Mouse (Mus musculus) liver, embryonic 12.5 days (tissue): ENCODE measurements around the gene Prpf6. TPM values are rescaled to one million over a fixed set of nuclear protein-coding genes. Genes with fewer than 3 reads are reported as not detected.

ENCODE experiments used
- ATAC-seq: fragments of 200-750 bp; cut with Nextera tagmentation; 2 replicates; pipeline ENCODE4 v1.8.0; 2017; ENCODE audit warnings: moderate number of reproducible peaks, mild to moderate bottlenecking, moderate library complexity
- H3K27ac ChIP-seq: fragments of 300-500 bp; sonication (generic); 2 replicates; pipeline ENCODE4 v1.5.1; 2016; ENCODE audit warnings: mild to moderate bottlenecking
- H3K27me3 ChIP-seq: fragments of 300-500 bp; sonication (generic); replicated peaks from 2 replicates; pipeline ENCODE4 v1.6.1; 2016; ENCODE audit warnings: mild to moderate bottlenecking, moderate library complexity
- H3K36me3 ChIP-seq: fragments of 300-500 bp; sonication (generic); 2 replicates; pipeline ENCODE4 v1.6.1; 2016; ENCODE audit warnings: mild to moderate bottlenecking, moderate library complexity
- H3K4me1 ChIP-seq: fragments of 300-500 bp; sonication (generic); 2 replicates; pipeline ENCODE4 v1.6.1; 2016
- H3K4me2 ChIP-seq: fragments of 300-500 bp; sonication (generic); 2 replicates; pipeline ENCODE4 v1.6.1; 2016; ENCODE audit warnings: mild to moderate bottlenecking, moderate library complexity
- H3K4me3 ChIP-seq: fragments of 300-500 bp; sonication (generic); 2 replicates; pipeline ENCODE4 v1.5.1; 2016; ENCODE audit warnings: mild to moderate bottlenecking, moderate library complexity
- H3K9ac ChIP-seq: fragments of 300-500 bp; sonication (generic); 2 replicates; pipeline ENCODE4 v1.6.1; 2016; ENCODE audit warnings: mild to moderate bottlenecking, moderate library complexity
- H3K9me3 ChIP-seq: fragments of 300-500 bp; sonication (generic); replicated peaks from 2 replicates; pipeline ENCODE4 v1.6.1; 2016; ENCODE audit warnings: mild to moderate bottlenecking, moderate library complexity
- WGBS: fragments of 180-500 bp; shearing (Covaris S2); methylation state at CpG from one replicate; pipeline ENCODE4 v1.1.7; 2016; ENCODE audit not compliant: insufficient replicate concordance; 5-methylcytosine and 5-hydroxymethylcytosine counted together
- polyA plus RNA-seq: library from polyadenylated mRNA; unstranded; fragments of >200 nt; fragmentation: Nextera tagmentation; extraction: Ambion mirVana; gene quantifications from 2 replicates; pipeline ENCODE4 v1.2.1, GENCODE M21; 2016

The Prpf6 gene
- polyA plus RNA-seq, 1 experiment from 2014 or later: 48.2 TPM

DNA sequence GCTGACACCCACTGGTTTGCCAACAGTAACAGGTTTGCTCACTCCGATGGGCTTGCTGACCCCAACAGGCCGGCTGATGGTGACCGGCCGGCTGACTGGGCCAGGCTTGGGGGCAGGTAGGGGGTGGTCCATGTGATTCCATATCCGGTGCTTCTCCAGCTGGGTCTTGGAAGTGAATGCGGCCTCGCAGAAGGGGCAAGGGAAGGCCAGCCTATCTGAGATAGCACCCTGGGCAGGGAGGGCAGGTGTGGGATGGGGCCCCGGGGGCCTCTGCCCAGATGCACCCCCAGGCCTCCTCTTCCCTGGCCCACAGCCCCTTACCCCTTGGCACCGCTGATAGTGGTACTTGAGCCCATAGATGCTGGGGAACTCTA, 1.9 kb upstream of the Prpf6 start:
- ATAC-seq: no peak
- WGBS: 94% methylated on average over 9 of the region's 9 CpGs

DNA sequence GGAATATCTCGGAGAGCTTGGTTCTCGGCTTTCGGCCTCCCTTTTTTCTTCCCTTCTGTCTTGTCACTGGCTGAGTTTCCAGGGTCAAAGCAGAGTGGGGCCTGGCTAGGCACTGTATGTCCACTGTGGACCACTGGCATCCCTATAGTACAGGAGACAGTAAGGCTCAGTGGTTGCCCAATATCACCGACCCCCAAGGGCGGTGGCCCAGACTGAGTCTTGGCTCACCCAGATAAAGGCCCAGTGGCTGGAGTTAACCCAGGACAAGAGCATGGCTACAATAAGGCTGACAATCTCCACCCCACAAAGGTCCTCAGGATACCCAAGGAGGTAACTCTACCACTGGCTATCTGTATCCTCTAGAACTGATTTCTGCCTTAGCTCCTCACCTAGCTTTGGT, 1.2 kb upstream of the Prpf6 start:
- Histone ChIP-seq H3K4me3 (no peak overlapping the region), H3K36me3 (peaks cover 51% of the 10 kb centered on the region), H3K9me3 (no peaks in the 10 kb centered on the region), H3K27ac (no peak overlapping the region), H3K4me1 (peaks cover 34% of the 10 kb centered on the region), H3K9ac (no peak overlapping the region), H3K27me3 (no peaks in the 10 kb centered on the region), H3K4me2 (0 out of 2 replicates have a peak overlapping the region, but pooled peaks have one; percentile 98)
- 80% methylated on average over 5 of the region's 5 CpGs for WGBS
- ATAC-seq: no peak

More for the DNA sequence above, 1.9 kb upstream of the Prpf6 start:
- H3K4me3 ChIP-seq: no peak overlapping the region
- no peak overlapping the region for H3K27ac ChIP-seq
- peaks cover 58% of the 10 kb centered on the region for H3K36me3 ChIP-seq
- peaks cover 34% of the 10 kb centered on the region for H3K4me1 ChIP-seq
- no peaks in the 10 kb centered on the region for H3K9me3 ChIP-seq
- no peaks in the 10 kb centered on the region for H3K27me3 ChIP-seq
- no peak overlapping the region for H3K9ac ChIP-seq
- no peak overlapping the region for H3K4me2 ChIP-seq

DNA sequence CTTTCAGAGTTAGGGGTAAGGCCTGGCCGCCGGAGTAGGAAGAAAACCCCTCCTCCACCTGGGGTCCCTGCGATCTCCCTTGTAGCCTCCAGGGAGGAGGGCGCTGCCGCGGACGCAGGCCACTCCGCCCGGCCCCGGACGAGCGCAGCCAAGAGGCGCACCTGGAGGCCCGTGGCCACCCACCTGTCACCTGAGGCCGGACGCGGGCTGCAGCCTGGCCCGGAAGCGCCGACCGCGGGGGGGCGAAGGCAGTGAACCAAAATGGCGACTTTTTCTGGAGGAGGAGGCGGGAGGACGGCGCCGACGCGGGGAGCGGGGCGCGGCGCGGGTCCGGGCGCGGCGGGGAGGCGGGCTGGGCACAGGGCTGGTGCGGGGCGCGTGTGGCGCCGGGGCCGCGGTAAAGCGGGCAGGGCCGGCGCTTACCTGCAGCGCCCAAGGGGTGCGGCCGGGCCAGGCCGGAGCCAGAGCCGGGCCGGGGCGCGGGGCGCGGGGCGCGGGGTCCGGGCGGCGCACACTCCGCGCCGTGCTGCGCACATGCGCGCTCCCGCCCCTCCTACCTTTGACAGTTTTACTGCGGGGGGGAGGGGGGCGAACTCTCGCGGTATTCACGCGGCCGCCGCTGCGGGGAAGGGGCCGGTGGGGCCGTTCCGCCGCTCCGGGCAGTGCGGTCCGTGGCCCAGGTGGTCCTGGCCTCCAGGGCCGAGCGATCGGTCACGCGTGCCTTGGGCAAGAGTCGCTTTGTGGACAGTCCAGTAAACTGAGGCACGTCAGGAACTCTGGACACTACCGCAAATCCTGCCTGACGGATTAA, 768 bp downstream of the Prpf6 start, which contains the start of gene Zfp512b:
Zfp512b (minus strand) TSS at position 573 of the 811 bp plus-strand sequence.
- WGBS: under 1% methylated on average over 92 of the region's 97 CpGs
- Histone ChIP-seq H3K9ac (peak within 1 kb of the TSS; percentile 87), H3K27me3 (0 out of 2 replicates have a peak, but pooled peaks cover 5% of the 10 kb centered on the region), H3K27ac (peak within 1 kb of the TSS; percentile 85), H3K4me2 (peak within 1 kb of the TSS; percentile 98), H3K4me1 (peaks cover 34% of the 10 kb centered on the region), H3K4me3 (peak within 1 kb of the TSS; percentile 87), H3K36me3 (peaks cover 32% of the 10 kb centered on the region), H3K9me3 (no peaks in the 10 kb centered on the region)
- ATAC-seq: peak; percentile 59

DNA sequence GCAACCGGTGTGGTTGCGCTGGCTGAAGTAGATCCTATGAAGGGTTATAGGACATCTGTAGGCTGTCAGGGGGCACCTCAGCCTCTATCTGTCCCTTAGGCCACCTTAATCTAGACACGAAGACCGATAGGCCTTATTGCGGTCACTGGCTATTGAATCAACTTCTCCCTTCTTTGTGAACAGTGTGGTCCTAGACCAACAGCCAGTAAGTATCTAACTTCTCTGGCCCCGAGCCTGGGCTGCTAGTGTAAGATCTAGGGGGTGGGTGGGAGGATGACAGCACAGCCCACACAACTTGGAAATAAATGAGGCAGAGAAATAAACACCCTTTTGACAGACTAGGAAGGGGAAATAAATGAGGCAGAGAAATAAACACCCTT, 1.4 kb downstream of the Prpf6 start:
- Histone ChIP-seq H3K4me3 (peak overlapping the region; percentile 87), H3K9me3 (no peaks in the 10 kb centered on the region), H3K36me3 (peaks cover 27% of the 10 kb centered on the region), H3K27ac (peak overlapping the region; percentile 85), H3K4me1 (peaks cover 38% of the 10 kb centered on the region), H3K4me2 (peak overlapping the region; percentile 98), H3K27me3 (peaks cover 11% of the 10 kb centered on the region), H3K9ac (peak overlapping the region; percentile 87)
- peak; percentile 16 for ATAC-seq
- WGBS: under 1% methylated on average over 6 of the region's 6 CpGs

DNA sequence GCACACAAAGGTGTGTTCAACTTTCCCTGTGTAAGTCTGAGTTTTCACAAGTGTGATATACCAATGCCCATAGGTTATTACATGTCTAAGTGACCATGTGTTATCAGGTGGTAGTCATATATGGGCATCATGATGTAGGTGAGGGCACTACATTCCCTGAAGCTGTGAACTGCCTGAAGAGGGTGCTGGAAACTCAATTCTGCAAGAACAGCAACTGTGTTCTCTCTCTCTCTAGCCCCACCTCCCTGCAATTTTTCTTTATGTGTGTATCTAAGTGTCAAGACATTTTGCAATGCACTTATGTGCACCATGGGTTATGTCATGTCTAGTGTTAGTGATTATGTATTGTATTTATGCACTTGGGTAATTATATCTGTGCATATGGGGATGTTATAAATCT, 2.3 kb downstream of the Prpf6 start:
- Histone ChIP-seq H3K4me1 (peaks cover 47% of the 10 kb centered on the region), H3K4me2 (no peak overlapping the region), H3K4me3 (no peak overlapping the region), H3K27ac (no peak overlapping the region), H3K9ac (no peak overlapping the region), H3K9me3 (no peaks in the 10 kb centered on the region), H3K27me3 (peaks cover 20% of the 10 kb centered on the region), H3K36me3 (peaks cover 17% of the 10 kb centered on the region)
- no peak for ATAC-seq

DNA sequence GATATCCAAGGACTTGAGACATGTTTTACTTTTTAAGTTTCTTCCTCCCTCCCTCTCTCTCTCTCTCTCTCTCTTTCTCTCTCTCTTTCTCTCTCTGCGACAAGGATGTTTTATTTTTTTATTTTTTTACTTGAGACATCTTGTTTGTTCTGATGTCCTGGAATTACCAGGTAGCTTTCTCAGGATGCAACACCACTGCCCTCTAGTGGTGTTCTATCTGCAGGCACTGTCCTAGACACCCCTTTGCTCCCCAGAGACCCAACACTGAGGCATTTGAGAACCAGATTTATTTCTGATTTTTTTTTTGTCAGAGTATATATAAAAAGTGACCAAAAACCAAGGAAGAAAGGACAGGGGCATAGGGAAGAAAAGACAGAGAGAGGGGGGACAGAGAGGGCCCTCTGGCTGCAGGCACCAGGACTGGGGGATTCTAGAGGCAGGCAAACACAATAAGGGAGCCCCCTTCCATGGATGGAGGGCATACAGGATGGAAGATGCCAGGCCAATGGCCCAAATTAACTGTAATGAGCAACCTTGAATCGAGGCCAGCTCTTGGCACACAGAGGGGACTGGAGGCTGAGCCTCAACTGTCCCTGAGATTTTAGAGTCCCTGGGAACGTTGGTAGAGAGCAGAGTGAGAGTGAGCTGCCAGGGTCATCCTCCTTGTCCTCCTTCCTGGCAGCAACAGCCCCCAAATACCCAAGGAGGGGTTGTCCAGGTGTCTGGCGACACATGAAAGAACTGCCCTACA, 3.5 kb downstream of the Prpf6 start:
- 54% methylated on average over 4 of the region's 4 CpGs for WGBS
- H3K4me3 ChIP-seq: no peak overlapping the region

DNA sequence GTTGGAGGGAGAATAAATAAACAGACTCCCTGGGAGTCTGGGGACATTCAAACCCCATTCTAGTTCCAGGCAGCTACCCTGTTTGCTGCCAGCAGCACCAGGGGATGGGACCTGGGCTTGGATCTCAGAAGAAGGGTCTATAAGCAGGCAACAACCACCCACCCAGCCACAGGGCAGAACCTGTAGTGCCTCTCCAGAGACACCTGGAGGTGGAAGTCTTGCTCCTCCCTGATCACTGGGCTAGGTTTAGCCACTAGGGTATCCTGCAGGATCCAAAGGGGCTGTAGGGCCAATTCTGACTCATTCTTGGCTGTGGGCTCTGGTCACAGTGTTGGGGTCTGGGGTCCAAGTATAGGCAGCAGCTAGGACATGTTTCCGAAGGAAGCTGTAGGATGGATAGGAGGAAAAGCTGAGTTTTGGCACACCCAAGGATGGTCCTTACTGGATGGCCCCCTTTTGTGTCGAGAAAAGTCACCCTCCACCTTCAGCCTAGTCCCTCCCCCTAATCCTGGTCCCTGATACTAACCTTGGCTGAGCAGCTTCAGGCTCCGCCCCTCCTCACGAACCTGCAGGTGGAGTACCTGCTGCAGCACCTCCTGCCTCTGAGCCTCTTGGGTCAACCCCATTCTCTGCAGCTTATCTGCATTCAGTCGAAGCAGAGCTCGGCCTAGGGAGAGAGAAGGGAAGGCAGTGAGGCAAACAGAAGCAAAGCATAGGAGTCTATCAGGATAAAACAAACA, 4.7 kb downstream of the Prpf6 start:
- H3K4me1 ChIP-seq: peaks cover 48% of the 10 kb centered on the region
- no peaks in the 10 kb centered on the region for H3K36me3 ChIP-seq
- WGBS: 49% methylated on average over 6 of the region's 6 CpGs
- H3K27ac ChIP-seq: no peak overlapping the region
- no peak overlapping the region for H3K4me2 ChIP-seq
- H3K9ac ChIP-seq: no peak overlapping the region
- no peak for ATAC-seq
- H3K4me3 ChIP-seq: no peak overlapping the region
- H3K9me3 ChIP-seq: no peaks in the 10 kb centered on the region
- peaks cover 33% of the 10 kb centered on the region for H3K27me3 ChIP-seq

More for the DNA sequence above, 3.5 kb downstream of the Prpf6 start:
- Histone ChIP-seq H3K27ac (no peak overlapping the region), H3K4me2 (no peak overlapping the region), H3K27me3 (peaks cover 30% of the 10 kb centered on the region), H3K9ac (no peak overlapping the region), H3K4me1 (peaks cover 54% of the 10 kb centered on the region), H3K36me3 (peaks cover 6% of the 10 kb centered on the region), H3K9me3 (no peaks in the 10 kb centered on the region)
- no peak for ATAC-seq

DNA sequence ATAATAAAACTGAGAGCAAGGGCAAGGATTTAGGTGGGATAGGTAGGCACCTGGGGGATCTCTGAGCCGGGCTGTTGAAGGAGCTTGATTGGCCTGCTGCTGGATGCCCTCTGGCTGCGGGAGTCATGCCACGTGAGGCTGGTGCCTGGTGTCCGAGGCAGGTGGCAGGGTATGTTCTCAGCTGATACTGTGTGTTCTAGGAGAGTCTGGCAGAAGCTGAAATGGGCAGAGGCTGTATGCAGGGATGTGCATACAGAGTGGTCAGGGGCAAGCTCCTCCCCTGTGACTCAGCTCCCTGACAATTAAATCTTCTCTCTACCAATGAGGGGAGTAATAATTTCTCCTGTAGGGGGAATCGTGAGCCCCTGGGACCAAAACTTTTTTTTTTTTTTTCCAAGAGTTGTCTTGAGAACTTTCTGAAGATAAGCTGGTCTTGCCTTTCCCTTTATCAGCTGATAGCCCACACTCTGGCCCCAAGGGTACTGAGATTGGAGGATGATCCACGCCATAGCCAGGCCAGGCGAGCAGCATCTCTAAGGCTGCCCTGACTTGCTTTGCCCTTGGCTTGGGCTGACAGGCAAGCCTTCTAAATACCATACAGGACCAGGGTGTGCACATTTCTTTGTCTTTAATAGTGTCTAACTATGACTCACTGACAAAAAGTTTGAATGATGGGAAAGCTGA, 5.9 kb downstream of the Prpf6 start:
- peaks cover 33% of the 10 kb centered on the region for H3K27me3 ChIP-seq
- ATAC-seq: no peak
- H3K36me3 ChIP-seq: no peaks in the 10 kb centered on the region
- no peak overlapping the region for H3K4me3 ChIP-seq
- no peak overlapping the region for H3K27ac ChIP-seq
- H3K4me2 ChIP-seq: peak overlapping the region; percentile 96; the same call in 1 of the 2 replicates
- peaks cover 49% of the 10 kb centered on the region for H3K4me1 ChIP-seq
- no peaks in the 10 kb centered on the region for H3K9me3 ChIP-seq
- WGBS: 46% methylated on average over 7 of the region's 7 CpGs
- H3K9ac ChIP-seq: no peak overlapping the region

DNA sequence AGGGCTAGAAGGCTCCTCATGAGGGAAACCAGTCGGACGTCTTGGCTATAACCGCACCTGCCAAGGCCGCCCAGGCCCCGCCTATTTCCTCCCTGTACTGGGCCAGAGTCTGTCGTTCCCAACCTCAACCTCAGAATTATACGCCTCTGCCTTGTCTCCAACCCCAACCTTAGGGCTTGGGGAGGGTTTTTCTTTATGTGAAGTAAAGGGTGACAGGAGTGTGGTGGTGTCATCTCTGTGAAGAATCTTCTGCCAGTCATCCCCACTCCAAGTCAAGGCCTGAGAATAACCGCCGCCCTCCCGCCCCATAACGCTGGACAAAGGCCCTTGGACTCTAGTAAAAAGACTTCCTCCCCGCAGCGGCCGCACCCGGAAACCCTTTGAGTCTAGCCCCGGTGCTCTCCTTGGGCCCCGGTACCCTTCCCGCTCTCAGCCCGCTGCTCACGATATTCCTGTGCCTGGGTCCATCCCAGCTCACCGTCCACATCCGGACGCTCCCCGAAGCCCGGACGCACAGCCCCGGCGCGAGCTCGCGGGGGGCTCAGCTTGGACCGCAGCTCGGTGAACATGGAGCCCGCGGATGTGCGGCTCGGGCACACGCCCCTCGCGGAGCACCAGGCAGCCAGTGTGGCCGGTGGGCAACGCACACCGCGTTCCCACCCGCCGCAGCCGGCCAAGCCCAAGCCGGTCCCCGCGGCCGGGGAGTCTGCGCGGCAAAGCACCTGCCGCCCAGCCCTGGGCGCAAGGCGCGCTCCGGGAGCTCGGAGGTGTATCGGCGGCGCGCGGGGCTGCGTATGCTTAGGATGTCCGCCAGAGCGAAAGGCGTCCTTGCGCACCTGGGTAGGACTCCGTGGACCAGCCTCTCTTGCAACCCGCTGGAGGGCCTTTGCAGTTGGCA, 7.0 kb downstream of the Prpf6 start, which contains the start of gene Samd10:
Samd10 (minus strand) TSS at position 759 of the 898 bp plus-strand sequence.
- Histone ChIP-seq H3K4me3 (peak within 1 kb of the TSS; percentile 70), H3K27ac (peak within 1 kb of the TSS; percentile 46; the same call in 1 of the 2 replicates), H3K9ac (peak within 1 kb of the TSS; percentile 73), H3K4me2 (peak within 1 kb of the TSS; percentile 96), H3K27me3 (peaks cover 33% of the 10 kb centered on the region), H3K9me3 (no peaks in the 10 kb centered on the region), H3K36me3 (no peaks in the 10 kb centered on the region), H3K4me1 (peaks cover 48% of the 10 kb centered on the region)
- no peak for ATAC-seq
- WGBS: 2% methylated on average over 66 of the region's 71 CpGs

DNA sequence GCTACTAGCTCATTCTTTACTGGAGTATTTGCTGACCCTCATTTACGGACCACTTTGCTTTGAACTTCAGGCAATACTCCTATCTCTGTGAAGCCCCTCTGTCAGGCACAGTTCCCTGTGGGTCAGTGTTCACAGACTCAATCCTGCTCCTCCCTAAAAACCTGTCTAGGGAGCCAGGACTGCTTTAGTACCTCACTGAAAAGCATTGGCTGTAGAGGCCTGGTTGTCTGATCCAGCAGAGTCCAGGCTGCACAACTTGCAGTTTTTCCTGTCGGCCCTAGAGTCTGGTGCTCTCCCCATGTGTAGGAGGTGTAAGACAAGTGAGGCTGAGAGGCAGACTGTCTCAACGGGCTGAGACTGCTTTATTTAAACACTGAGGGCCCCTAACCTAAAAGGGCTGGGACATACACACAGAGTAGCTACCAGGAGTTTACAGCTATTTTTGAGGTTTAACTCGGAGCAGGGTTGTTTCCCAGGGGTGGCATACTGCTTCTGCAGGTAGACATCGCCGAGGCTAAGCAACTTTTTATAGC, 8.6 kb downstream of the Prpf6 start:
- Histone ChIP-seq H3K4me3 (peak overlapping the region; percentile 98), H3K27me3 (peaks cover 33% of the 10 kb centered on the region), H3K9ac (peak overlapping the region; percentile 91), H3K9me3 (no peaks in the 10 kb centered on the region), H3K4me2 (peak overlapping the region; percentile 84), H3K4me1 (peaks cover 48% of the 10 kb centered on the region), H3K27ac (peak overlapping the region; percentile 85; the same call in 1 of the 2 replicates), H3K36me3 (no peaks in the 10 kb centered on the region)
- no peak for ATAC-seq
- 66% methylated on average over 6 of the region's 6 CpGs for WGBS
